Mouse (Mus musculus) left cerebral cortex, postnatal 25 days (tissue): ENCODE results near the gene Rab8b. TPM values are rescaled to one million over a fixed set of nuclear protein-coding genes. Genes with fewer than 3 reads are reported as not detected.

Experiments
- DNase-seq, 2 experiments: peaks; one replicate each; pipeline ENCODE4 v3.0.0; 2022; ENCODE audit warnings: low spot score in 2 of 2, mixed read lengths in 1 of 2
- intact Hi-C: fragments of 180-260 bp; cut with DNase I; formaldehyde crosslinking; loops from one replicate; pipeline ENCODE4 v1.15.1; 2025
- total RNA-seq, 2 experiments: library from RNA; stranded (reverse); gene quantifications; 2 replicates each; pipeline ENCODE4 v1.2.3; 2021

Rab8b gene
- total RNA-seq, 2 experiments from 2014 or later: 27.2 to 31.0 TPM

GRCm38 (mm10) chr9:66795464-66796324, 123.8 kb downstream of the Rab8b start, which contains the start of gene Aph1b:
Gene Aph1b (minus strand): TSS chr9:66795490.
- DNase-seq: peak; percentile 92 to 97
- intact Hi-C loops: loop anchor here (2.0 to 5.0 kb wide), 2 partner anchors 247 to 283 kb away; no protein-coding TSS in a partner anchor

DNA sequence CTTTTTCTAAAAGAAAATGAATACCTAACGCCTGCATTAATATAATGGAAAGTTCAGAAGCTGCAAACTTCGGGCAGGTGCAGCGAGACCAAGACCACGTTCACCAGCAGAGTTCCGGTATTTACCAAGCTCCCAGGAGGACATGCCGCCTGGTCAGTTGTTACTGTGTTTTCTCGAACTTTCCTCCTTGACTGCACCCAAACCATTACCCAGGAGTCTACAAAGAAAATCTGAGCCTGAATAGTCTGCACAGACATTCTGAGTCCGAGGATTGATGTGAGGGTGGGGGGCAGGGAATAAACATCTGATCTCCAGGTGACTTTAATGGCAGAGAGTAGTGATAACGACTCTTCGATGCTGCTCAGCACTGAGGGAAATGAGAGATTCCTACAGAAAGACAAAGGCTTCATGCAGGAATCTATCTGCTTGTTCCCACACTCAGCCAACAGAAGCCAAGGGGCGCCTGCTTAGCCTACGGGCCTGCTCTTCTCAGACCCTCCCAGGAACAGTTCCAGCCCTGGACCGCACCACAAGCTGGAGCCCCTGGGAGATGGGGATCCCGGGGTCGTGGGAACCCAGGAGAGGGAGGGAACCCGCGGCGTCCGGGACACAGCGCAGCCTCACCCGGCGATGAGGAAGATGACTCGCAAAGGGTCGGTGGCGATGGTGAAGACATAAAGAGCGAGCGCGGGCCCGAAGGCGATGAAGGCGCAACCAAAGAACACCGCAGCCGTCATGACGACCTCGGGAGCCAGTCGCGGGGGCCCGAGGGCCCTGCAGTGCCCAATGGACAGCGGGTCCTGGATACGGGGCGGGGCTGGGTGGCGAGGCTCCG, 124.6 kb downstream of the Rab8b start:
- intact Hi-C loops: loop anchor here (2.0 to 5.0 kb wide), 2 partner anchors 247 to 282 kb away; no protein-coding TSS in a partner anchor
- peak in 1 of 2 experiments; percentile 16 for DNase-seq

Other genes starting within 250 kb of the Rab8b start
- 10 to 100 TPM; 11.8 to 15.0 TPM for gene Car12, start 206.0 kb downstream of the Rab8b start, total RNA-seq
- 10 to 100 TPM; 20.2 to 21.5 TPM for gene Aph1b, start 124.2 kb downstream of the Rab8b start, total RNA-seq
- gene Gm10647, start 122.6 kb downstream of the Rab8b start, total RNA-seq: under 1 TPM; 0.28 to 0.41 TPM
- 1 to 10 TPM; 6.8 to 7.0 TPM for gene Aph1c, start 85.0 kb downstream of the Rab8b start, total RNA-seq
- gene Rps27l, start 26.4 kb upstream of the Rab8b start, total RNA-seq: 10 to 100 TPM; 34.0 to 34.9 TPM
- gene Lactb, start 55.8 kb upstream of the Rab8b start, total RNA-seq: 10 to 100 TPM; 18.7 to 20.5 TPM
- 100 to 1,000 TPM; 228 to 236 TPM for gene Tpm1, start 129.7 kb upstream of the Rab8b start, total RNA-seq